Mouse (Mus musculus) hindbrain, embryonic 14.5 days (tissue): ENCODE results near the gene Lyar. TPM values are rescaled to one million over a fixed set of nuclear protein-coding genes. Genes with fewer than 3 reads are reported as not detected.

ENCODE experiments used
- ATAC-seq: fragments of 200-750 bp; cut with Nextera tagmentation; 2 replicates; pipeline ENCODE4 v1.8.0; 2017; ENCODE audit warnings: moderate number of reproducible peaks, mild to moderate bottlenecking, moderate TSS enrichment, moderate library complexity; ENCODE audit not compliant: low FRiP score
- DNase-seq: peaks from one replicate; pipeline ENCODE4 v3.0.0-alpha.2; 2015; ENCODE audit warnings: low spot score
- H3K27ac ChIP-seq: fragments of 300-500 bp; sonication (generic); 2 replicates; pipeline ENCODE4 v1.5.1; 2014; ENCODE audit warnings: mild to moderate bottlenecking, moderate library complexity
- H3K27me3 ChIP-seq: fragments of 300-500 bp; sonication (generic); 2 replicates; pipeline ENCODE4 v1.6.1; 2014; ENCODE audit warnings: mild to moderate bottlenecking, low read length, mixed read lengths; ENCODE audit not compliant: control insufficient read depth, insufficient read depth
- H3K36me3 ChIP-seq: fragments of 300-500 bp; sonication (generic); replicated peaks from 2 replicates; pipeline ENCODE4 v1.6.1; 2014; ENCODE audit not compliant: control insufficient read depth, insufficient read depth
- H3K4me1 ChIP-seq: fragments of 300-500 bp; sonication (generic); replicated peaks from 2 replicates; pipeline ENCODE4 v1.6.1; 2014; ENCODE audit warnings: antibody characterized with exemption, low read length, mixed read lengths; ENCODE audit not compliant: control insufficient read depth, insufficient read depth
- H3K4me2 ChIP-seq: fragments of 300-500 bp; sonication (generic); replicated peaks from 2 replicates; pipeline ENCODE4 v1.6.1; 2014; ENCODE audit warnings: mild to moderate bottlenecking, moderate library complexity
- H3K4me3 ChIP-seq: fragments of 300-500 bp; sonication (generic); replicated peaks from 2 replicates; pipeline ENCODE4 v1.5.1; 2014; ENCODE audit warnings: mild to moderate bottlenecking, low read length
- H3K9ac ChIP-seq: fragments of 300-500 bp; sonication (generic); 2 replicates; pipeline ENCODE4 v1.6.1; 2014
- H3K9me3 ChIP-seq: fragments of 300-500 bp; sonication (generic); 2 replicates; pipeline ENCODE4 v1.6.1; 2016; ENCODE audit warnings: low read length; ENCODE audit not compliant: control insufficient read depth
- WGBS: fragments of 180-500 bp; shearing (Covaris S2); extraction: QIAGEN DNeasy Blood & Tissue Kit; methylation state at CpG from one replicate; pipeline ENCODE4 v1.1.7; 2014; 5-methylcytosine and 5-hydroxymethylcytosine counted together
- polyA plus RNA-seq: library from polyadenylated mRNA; unstranded; fragments of >200 nt; fragmentation: Nextera tagmentation; extraction: Ambion mirVana; gene quantifications from 2 replicates; pipeline ENCODE4 v1.2.1, GENCODE M21; 2014

The Lyar gene
- polyA plus RNA-seq, 1 experiment from 2014 or later = 33.5 TPM

GRCm38 (mm10) chr5:38260107-38260682 lies 39.9 kb downstream of the Lyar start, which contains the start of gene Tmem128:
Gene Tmem128, plus strand, starts transcription at chr5:38260185.
- peaks cover 7% of the 10 kb centered on the region; the same call in 1 of the 2 replicates for H3K4me1 ChIP-seq
- no peaks in the 10 kb centered on the region for H3K9me3 ChIP-seq
- H3K4me2 ChIP-seq = peak within 1 kb of the TSS; percentile 59
- H3K27ac ChIP-seq = peak within 1 kb of the TSS; percentile 86
- ATAC-seq = peak; percentile 73
- WGBS = 1% methylated on average over 40 of the region's 40 CpGs
- no peaks in the 10 kb centered on the region for H3K27me3 ChIP-seq
- peak; percentile 81 for DNase-seq
- peak within 1 kb of the TSS; percentile 73 for H3K4me3 ChIP-seq
- peak within 1 kb of the TSS; percentile 74 for H3K9ac ChIP-seq
- H3K36me3 ChIP-seq = peaks cover 30% of the 10 kb centered on the region

- Histone ChIP-seq H3K27ac (no peak overlapping the region), H3K9ac (no peak overlapping the region), H3K27me3 (peaks cover 23% of the 10 kb centered on the region), H3K9me3 (no peaks in the 10 kb centered on the region), H3K4me1 (no peaks in the 10 kb centered on the region), H3K4me2 (no peak overlapping the region), H3K4me3 (no peak overlapping the region), H3K36me3 (peaks cover 45% of the 10 kb centered on the region)
- no peak for DNase-seq
- WGBS = 93% methylated on average over 3 of the region's 3 CpGs
- ATAC-seq = no peak
Measured at GRCm38 (mm10) chr5:38270942-38271341, 50.7 kb downstream of the Lyar start.

GRCm38 (mm10) chr5:38273831-38274230 lies 53.6 kb downstream of the Lyar start:
- Histone ChIP-seq H3K27ac (no peak overlapping the region), H3K4me2 (no peak overlapping the region), H3K4me1 (no peaks in the 10 kb centered on the region; the same call in 1 of the 2 replicates), H3K4me3 (no peak overlapping the region), H3K36me3 (peaks cover 25% of the 10 kb centered on the region), H3K9ac (no peak overlapping the region), H3K27me3 (peaks cover 50% of the 10 kb centered on the region), H3K9me3 (no peaks in the 10 kb centered on the region)
- ATAC-seq = no peak
- WGBS = 91% methylated on average over 4 of the region's 4 CpGs
- DNase-seq = no peak

- WGBS = 6% methylated on average over 4 of the region's 4 CpGs
- Histone ChIP-seq H3K4me2 (peak within 1 kb of the TSS; percentile 48), H3K27ac (no peak within 1 kb of the TSS), H3K27me3 (peaks cover 66% of the 10 kb centered on the region), H3K9me3 (no peaks in the 10 kb centered on the region), H3K4me1 (no peaks in the 10 kb centered on the region; the same call in 1 of the 2 replicates), H3K4me3 (peak within 1 kb of the TSS; percentile 9), H3K36me3 (peaks cover 10% of the 10 kb centered on the region), H3K9ac (no peak within 1 kb of the TSS)
- no peak for ATAC-seq
- DNase-seq = no peak
Measured at GRCm38 (mm10) chr5:38275771-38276170, 55.5 kb downstream of the Lyar start, which contains the start of gene Otop1. Gene Otop1, plus strand, starts transcription at chr5:38275972.

- Histone ChIP-seq H3K36me3 (peaks cover 3% of the 10 kb centered on the region; the same call in 1 of the 2 replicates), H3K4me2 (peak overlapping the region; percentile 48), H3K27ac (no peak overlapping the region), H3K4me3 (peak overlapping the region; percentile 9), H3K9me3 (no peaks in the 10 kb centered on the region), H3K27me3 (peaks cover 71% of the 10 kb centered on the region), H3K9ac (no peak overlapping the region), H3K4me1 (no peaks in the 10 kb centered on the region; the same call in 1 of the 2 replicates)
- 2% methylated on average over 19 of the region's 19 CpGs for WGBS
- DNase-seq (no peak), ATAC-seq (no peak)
Measured at GRCm38 (mm10) chr5:38276451-38276850, 56.2 kb downstream of the Lyar start.

- Histone ChIP-seq H3K27ac (no peak overlapping the region), H3K4me1 (no peaks in the 10 kb centered on the region; the same call in 1 of the 2 replicates), H3K9ac (peak overlapping the region; percentile 9), H3K27me3 (peaks cover 71% of the 10 kb centered on the region), H3K36me3 (no peaks in the 10 kb centered on the region), H3K4me3 (peak overlapping the region; percentile 28), H3K9me3 (no peaks in the 10 kb centered on the region), H3K4me2 (peak overlapping the region; percentile 48)
- no peak for DNase-seq
- 0 out of 2 replicates have a peak, but pooled peaks have one; percentile 49 for ATAC-seq
- WGBS = under 1% methylated on average over 58 of the region's 65 CpGs
Measured at GRCm38 (mm10) chr5:38277098-38277866, 57.0 kb downstream of the Lyar start.

GRCm38 (mm10) chr5:38277936-38278600 lies 57.8 kb downstream of the Lyar start:
- H3K9me3 ChIP-seq = no peaks in the 10 kb centered on the region
- H3K4me1 ChIP-seq = no peaks in the 10 kb centered on the region; the same call in 1 of the 2 replicates
- H3K36me3 ChIP-seq = no peaks in the 10 kb centered on the region
- H3K27ac ChIP-seq = no peak overlapping the region
- 22% methylated on average over 12 of the region's 12 CpGs for WGBS
- H3K4me3 ChIP-seq = peak overlapping the region; percentile 28
- peak overlapping the region; percentile 9; the same call in 1 of the 2 replicates for H3K9ac ChIP-seq
- peaks cover 71% of the 10 kb centered on the region for H3K27me3 ChIP-seq
- H3K4me2 ChIP-seq = peak overlapping the region; percentile 48
- ATAC-seq (no peak), DNase-seq (no peak)

- no peak overlapping the region for H3K27ac ChIP-seq
- ATAC-seq (no peak), DNase-seq (no peak)
- H3K9ac ChIP-seq = no peak overlapping the region
- H3K4me3 ChIP-seq = no peak overlapping the region
- no peaks in the 10 kb centered on the region for H3K36me3 ChIP-seq
- peaks cover 56% of the 10 kb centered on the region for H3K27me3 ChIP-seq
- no peak overlapping the region for H3K4me2 ChIP-seq
- no peaks in the 10 kb centered on the region for H3K9me3 ChIP-seq
- H3K4me1 ChIP-seq = no peaks in the 10 kb centered on the region; the same call in 1 of the 2 replicates
- WGBS = 47% methylated on average over 1 of the region's 1 CpGs
Measured at GRCm38 (mm10) chr5:38280075-38280474, 59.8 kb downstream of the Lyar start.
